Mouse (Mus musculus) ES-Bruce4 (cell line): Measurements from ENCODE around the gene Lgalsl.

ENCODE experiments used
- CTCF ChIP-seq: IDR thresholded peaks from one replicate; pipeline ENCODE4 v1.8.1; 2011; ENCODE audit warnings: low read depth, low read length
- POLR2A ChIP-seq: IDR thresholded peaks from one replicate; pipeline ENCODE4 v1.8.1; 2011; ENCODE audit warnings: low read length; ENCODE audit not compliant: insufficient read depth

- TF ChIP-seq POLR2A (no peak), CTCF (no peak)
These were observed 16.8 kb downstream of the Lgalsl start for GRCm38 (mm10) chr11:20813901-20814523.
